Mouse (Mus musculus) right cerebral cortex, postnatal 14 days (tissue): ENCODE measurements at regions not wholly inside any gene's neighbourhood (a gene's known extent, or its start where the extent isn't known, plus 50 kb on each side); places are given as distances from the start of the nearest gene placed in this dataset.
A peak's percentile ranks its signal among the peaks of the same experiment; 100 is the strongest.

Experiments
- DNase-seq: peaks from one replicate; pipeline ENCODE4 v3.0.0; 2022

GRCm38 (mm10) chr1:194026958-194027692 is 590.9 kb upstream of the Plxna2 start:
- no peak for DNase-seq

- DNase-seq, result no peak
These were observed 591.8 kb upstream of the Plxna2 start for GRCm38 (mm10) chr1:194026213-194026612.

GRCm38 (mm10) chr1:194019282-194019681 is 598.7 kb upstream of the Plxna2 start:
- peak; percentile 57 for DNase-seq

GRCm38 (mm10) chr1:193992226-193992625 is 622.1 kb upstream of the Camk1g start:
- no peak for DNase-seq

GRCm38 (mm10) chr1:193989956-193990675 is 620.0 kb upstream of the Camk1g start:
- DNase-seq, result no peak

- DNase-seq, result no peak
These were observed 619.1 kb upstream of the Camk1g start for GRCm38 (mm10) chr1:193988970-193989904.

GRCm38 (mm10) chr1:193980571-193980970 is 610.5 kb upstream of the Camk1g start:
- DNase-seq, result no peak

GRCm38 (mm10) chr1:193971537-193971936 is 601.4 kb upstream of the Camk1g start:
- DNase-seq, result no peak

GRCm38 (mm10) chr1:193969264-193969908 is 599.3 kb upstream of the Camk1g start:
- no peak for DNase-seq

GRCm38 (mm10) chr1:193967957-193968926 is 598.1 kb upstream of the Camk1g start:
- DNase-seq, result no peak

- DNase-seq, result no peak
These were observed 596.8 kb upstream of the Camk1g start for GRCm38 (mm10) chr1:193966652-193967555.

GRCm38 (mm10) chr1:193965278-193965677 is 595.2 kb upstream of the Camk1g start:
- no peak for DNase-seq

GRCm38 (mm10) chr1:193951936-193952335 is 581.8 kb upstream of the Camk1g start:
- DNase-seq, result no peak

- DNase-seq, result no peak
These were observed 579.7 kb upstream of the Camk1g start for GRCm38 (mm10) chr1:193949817-193950216.

GRCm38 (mm10) chr1:193946953-193947586 is 577.0 kb upstream of the Camk1g start:
- no peak for DNase-seq

GRCm38 (mm10) chr1:193935969-193936368 is 565.9 kb upstream of the Camk1g start:
- no peak for DNase-seq

- no peak for DNase-seq
These were observed 564.2 kb upstream of the Camk1g start for GRCm38 (mm10) chr1:193934308-193934707.

- no peak for DNase-seq
These were observed 561.1 kb upstream of the Camk1g start for GRCm38 (mm10) chr1:193931131-193931729.

GRCm38 (mm10) chr1:193928607-193929006 is 558.5 kb upstream of the Camk1g start:
- no peak for DNase-seq
